Mouse (Mus musculus): ENCODE measurements around the gene Zfp277. TPM values are rescaled to one million over a fixed set of nuclear protein-coding genes. Genes with fewer than 3 reads are reported as not detected.

Gene Zfp277
- polyA plus RNA-seq, 1 experiment from 2014 or later: 28.9 TPM

DNA sequence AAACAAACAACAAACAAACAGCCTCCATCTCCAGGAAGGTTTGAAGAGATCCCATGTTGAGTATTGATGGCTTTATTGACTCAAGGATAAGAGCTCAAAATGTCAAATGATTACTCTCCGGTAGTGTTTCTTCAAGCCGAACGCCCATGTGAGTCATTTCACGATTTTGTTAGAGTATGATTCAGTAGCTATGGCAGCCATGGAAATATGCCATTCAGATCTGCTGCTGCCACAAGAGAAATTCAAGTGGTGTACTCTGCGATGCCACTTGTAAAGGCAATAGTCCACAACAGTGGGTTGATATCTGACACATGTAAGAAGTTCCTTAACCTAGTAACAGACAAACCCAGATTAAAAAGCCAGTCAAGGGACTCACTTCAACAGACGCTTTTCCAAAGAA is 62.0 kb downstream of the Zfp277 start:
- H3K4me2 ChIP-seq (replicated peaks): no peak overlapping the region
- WGBS: 95% methylated on average over 6 of the region's 6 CpGs
- no peak for ATAC-seq
- no peak overlapping the region for H3K9ac ChIP-seq (replicated peaks)
- no peak overlapping the region for H3K27ac ChIP-seq
- no peaks in the 10 kb centered on the region for H3K4me1 ChIP-seq (replicated peaks)
- H3K36me3 ChIP-seq: no peaks in the 10 kb centered on the region
- no peaks in the 10 kb centered on the region for H3K9me3 ChIP-seq
- no peak overlapping the region for H3K4me3 ChIP-seq (replicated peaks)
- H3K27me3 ChIP-seq: no peaks in the 10 kb centered on the region

DNA sequence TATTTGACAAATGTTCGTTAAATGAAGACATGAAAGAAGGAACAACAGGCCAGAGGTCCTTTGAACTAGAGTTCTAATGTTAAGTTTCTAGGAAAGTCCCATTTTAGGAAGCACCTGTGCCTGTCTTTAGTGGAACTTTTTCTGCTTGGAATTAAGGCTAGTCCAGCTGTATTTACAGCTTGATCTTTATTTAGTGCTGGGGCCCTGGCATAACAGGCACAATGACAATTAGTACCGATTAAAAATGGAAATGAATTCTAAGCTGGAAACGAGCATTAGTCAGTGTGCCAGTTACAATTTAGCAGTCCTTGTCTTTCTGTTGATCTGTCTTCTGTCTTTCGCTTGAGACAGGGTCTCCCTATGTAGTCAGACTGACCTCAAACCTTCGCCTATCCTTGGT is 63.2 kb downstream of the Zfp277 start:
- Histone ChIP-seq H3K36me3 (no peaks in the 10 kb centered on the region), H3K4me3 (replicated peaks) (no peak overlapping the region), H3K27me3 (no peaks in the 10 kb centered on the region), H3K4me2 (replicated peaks) (no peak overlapping the region), H3K9me3 (no peaks in the 10 kb centered on the region), H3K4me1 (replicated peaks) (no peaks in the 10 kb centered on the region), H3K9ac (replicated peaks) (no peak overlapping the region), H3K27ac (no peak overlapping the region)
- ATAC-seq: no peak
- WGBS: 85% methylated on average over 5 of the region's 5 CpGs

DNA sequence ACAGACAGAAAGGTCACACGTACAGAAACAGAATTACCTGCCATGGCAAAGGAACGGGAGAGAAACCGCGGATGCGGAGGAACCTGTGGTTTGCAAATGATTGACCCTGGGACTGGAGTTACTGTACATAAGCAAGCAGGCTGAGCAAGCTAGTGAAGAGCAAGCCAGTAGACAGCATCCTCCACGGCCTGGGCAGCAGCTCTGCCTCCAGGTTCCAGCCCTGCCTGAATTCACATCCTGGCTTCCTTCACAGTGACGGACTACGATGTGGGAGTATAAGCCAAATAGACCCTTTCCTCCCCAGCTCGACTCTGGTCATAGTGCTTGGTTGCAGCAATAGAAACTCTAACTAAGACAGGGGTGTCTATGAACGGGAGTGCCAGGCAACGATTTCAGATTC is 63.9 kb downstream of the Zfp277 start:
- Histone ChIP-seq H3K4me2 (replicated peaks) (no peak overlapping the region), H3K27me3 (no peaks in the 10 kb centered on the region), H3K4me3 (replicated peaks) (no peak overlapping the region), H3K4me1 (replicated peaks) (no peaks in the 10 kb centered on the region), H3K9me3 (no peaks in the 10 kb centered on the region), H3K9ac (replicated peaks) (no peak overlapping the region), H3K36me3 (no peaks in the 10 kb centered on the region), H3K27ac (no peak overlapping the region)
- 94% methylated on average over 11 of the region's 11 CpGs for WGBS
- no peak for ATAC-seq

DNA sequence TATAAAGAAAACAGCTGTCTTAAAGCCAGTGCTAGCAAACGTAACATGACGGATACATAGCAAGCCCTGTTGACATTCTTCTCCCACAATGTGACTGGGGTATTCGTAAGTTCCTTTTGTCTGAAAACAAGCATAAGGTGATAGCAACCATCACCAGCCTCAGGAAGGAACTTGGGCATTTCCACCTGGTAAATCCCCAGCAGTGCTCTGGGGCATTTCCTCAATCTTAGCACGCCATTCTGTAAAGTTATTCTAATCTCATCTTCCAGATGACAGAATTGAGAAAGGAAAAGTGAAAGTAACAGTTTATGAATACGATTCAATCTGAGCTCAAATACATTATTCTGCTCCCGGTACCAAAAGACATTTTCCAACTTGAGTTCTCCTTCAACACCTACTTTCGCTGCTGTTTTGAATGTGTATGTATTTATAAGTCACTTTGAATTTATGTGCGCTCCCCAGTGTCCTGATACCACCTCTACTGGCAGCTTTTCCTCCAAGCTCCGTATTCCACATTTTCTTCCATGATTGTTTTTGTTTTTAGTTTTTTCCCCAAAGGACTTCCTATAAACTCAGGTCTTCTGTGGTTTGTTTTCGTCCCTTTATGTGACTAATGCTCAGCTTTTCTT is 64.4 kb downstream of the Zfp277 start:
- H3K9me3 ChIP-seq: no peaks in the 10 kb centered on the region
- no peaks in the 10 kb centered on the region for H3K4me1 ChIP-seq (replicated peaks)
- WGBS: 92% methylated on average over 10 of the region's 10 CpGs
- H3K36me3 ChIP-seq: no peaks in the 10 kb centered on the region
- H3K27ac ChIP-seq: no peak overlapping the region
- H3K27me3 ChIP-seq: no peaks in the 10 kb centered on the region
- H3K4me3 ChIP-seq (replicated peaks): no peak overlapping the region
- H3K9ac ChIP-seq (replicated peaks): no peak overlapping the region
- H3K4me2 ChIP-seq (replicated peaks): no peak overlapping the region
- no peak for ATAC-seq

DNA sequence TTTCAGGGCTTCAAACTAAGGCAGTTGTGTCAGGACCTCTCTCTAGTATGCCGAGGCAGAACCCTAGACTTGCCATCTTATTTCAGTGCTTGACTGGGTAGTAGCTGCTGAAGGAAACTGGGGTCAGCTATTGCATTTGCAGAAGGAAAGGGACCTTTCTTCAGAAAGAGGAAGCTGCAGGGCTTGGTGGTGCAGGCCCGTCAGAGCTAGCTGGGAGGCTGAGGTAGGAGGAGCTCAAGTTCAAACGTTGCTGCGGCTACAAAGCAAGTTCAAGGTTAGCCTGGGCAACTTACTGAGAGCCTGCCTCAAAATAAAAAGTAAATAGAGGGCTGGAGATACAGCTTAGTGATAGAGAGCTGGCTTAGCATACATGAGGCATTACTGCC is 66.2 kb downstream of the Zfp277 start:
- WGBS: 89% methylated on average over 4 of the region's 4 CpGs
- ATAC-seq: no peak
- Histone ChIP-seq H3K9ac (replicated peaks) (no peak overlapping the region), H3K27ac (no peak overlapping the region), H3K9me3 (no peaks in the 10 kb centered on the region), H3K4me2 (replicated peaks) (no peak overlapping the region), H3K36me3 (no peaks in the 10 kb centered on the region), H3K4me1 (replicated peaks) (no peaks in the 10 kb centered on the region), H3K4me3 (replicated peaks) (no peak overlapping the region), H3K27me3 (no peaks in the 10 kb centered on the region)

DNA sequence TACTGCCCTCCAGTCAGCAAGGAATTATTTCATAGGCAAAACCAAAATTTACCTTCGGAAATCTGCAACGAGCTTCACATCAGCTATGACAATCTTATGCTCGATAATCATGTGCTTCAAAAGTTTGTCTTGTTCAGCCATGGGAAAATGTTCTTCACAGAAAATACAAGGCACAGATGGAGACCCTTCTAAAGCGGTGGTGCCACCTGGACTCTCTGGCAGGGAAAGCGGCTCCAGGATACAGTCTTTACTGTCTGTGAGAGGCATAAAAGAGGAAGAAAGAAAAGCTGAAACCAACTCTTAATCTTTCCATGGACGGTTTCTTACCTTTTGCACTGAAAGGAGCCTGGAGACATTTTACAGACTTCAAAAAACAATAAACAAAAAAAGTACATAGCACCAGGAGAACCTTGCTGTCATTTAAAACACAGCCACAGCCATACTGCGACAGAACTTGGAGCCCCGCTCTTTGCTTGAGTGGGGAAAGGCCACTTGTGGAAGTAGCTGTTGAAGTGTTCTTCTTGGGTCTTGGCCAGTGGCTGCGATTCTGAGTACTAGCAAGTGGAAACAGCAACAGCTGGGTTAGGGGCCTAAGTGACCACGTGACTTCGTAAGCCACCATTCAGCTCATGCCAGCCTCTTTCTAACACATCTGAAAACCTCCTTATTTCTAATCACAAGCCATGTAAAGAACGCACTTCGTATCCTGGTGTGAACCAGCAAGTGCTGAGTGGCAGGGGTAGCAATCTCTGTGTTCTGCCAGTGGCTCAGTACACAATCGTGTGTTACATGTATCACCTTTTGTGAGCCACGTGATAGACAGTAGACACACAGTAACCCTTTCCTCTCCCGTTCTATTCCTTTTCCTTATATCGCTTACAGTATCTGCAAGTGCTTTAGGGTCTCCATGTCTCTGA is 66.8 kb downstream of the Zfp277 start:
- H3K9me3 ChIP-seq: no peaks in the 10 kb centered on the region
- no peak overlapping the region for H3K4me3 ChIP-seq (replicated peaks)
- no peaks in the 10 kb centered on the region for H3K4me1 ChIP-seq (replicated peaks)
- no peaks in the 10 kb centered on the region for H3K36me3 ChIP-seq
- no peak for ATAC-seq
- H3K4me2 ChIP-seq (replicated peaks): no peak overlapping the region
- WGBS: 90% methylated on average over 17 of the region's 17 CpGs
- H3K27me3 ChIP-seq: no peaks in the 10 kb centered on the region
- H3K9ac ChIP-seq (replicated peaks): no peak overlapping the region
- H3K27ac ChIP-seq: no peak overlapping the region

DNA sequence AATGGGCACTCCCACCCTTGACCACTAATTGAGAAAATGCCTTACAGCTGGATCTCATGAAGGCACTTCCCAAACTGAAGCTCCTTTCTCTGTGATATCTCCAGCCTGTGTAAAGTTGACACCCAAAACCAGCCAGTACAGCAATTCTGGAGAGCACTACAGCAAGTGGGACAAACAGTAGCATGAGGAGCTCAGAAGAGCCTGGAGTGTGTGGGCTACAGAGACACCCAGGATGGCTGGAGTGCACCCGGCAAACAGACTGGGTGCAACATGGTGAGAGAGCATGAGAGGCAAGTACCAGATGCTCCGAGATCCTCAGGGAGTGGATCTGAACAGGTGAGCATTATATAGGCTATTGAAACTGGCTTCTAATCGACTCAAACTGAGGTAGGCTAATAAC is 93.8 kb downstream of the Zfp277 start:
- no peak overlapping the region for H3K27ac ChIP-seq
- no peak for ATAC-seq

DNA sequence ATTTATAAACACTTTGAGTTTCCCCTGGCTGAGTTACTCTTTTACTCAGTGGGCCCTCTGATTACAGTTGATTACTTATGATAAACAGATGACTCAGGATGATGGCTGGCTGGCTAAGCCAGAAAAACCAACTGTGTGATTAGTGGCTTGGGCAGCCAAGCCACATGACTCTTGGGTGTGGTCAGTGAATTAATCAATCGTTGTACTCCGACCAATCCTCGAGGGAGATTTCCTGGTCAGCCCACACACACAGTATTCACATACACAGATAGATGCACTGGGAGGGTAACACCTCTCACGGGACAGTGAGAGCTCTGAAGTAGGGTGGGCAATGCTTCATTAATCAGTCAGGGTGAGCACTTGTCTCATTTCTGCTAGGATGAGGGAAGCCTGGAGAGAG is 97.5 kb downstream of the Zfp277 start:
- WGBS: 82% methylated on average over 4 of the region's 4 CpGs
- no peak overlapping the region for H3K4me3 ChIP-seq (replicated peaks)
- no peak for ATAC-seq

More for the DNA sequence above, 93.8 kb downstream of the Zfp277 start:
- Histone ChIP-seq H3K27me3 (no peaks in the 10 kb centered on the region), H3K36me3 (no peaks in the 10 kb centered on the region), H3K4me2 (replicated peaks) (no peak overlapping the region), H3K9ac (replicated peaks) (no peak overlapping the region), H3K9me3 (no peaks in the 10 kb centered on the region), H3K4me1 (replicated peaks) (peaks cover 10% of the 10 kb centered on the region; the same call in 1 of the 2 replicates), H3K4me3 (replicated peaks) (no peak overlapping the region)
- 89% methylated on average over 3 of the region's 3 CpGs for WGBS

DNA sequence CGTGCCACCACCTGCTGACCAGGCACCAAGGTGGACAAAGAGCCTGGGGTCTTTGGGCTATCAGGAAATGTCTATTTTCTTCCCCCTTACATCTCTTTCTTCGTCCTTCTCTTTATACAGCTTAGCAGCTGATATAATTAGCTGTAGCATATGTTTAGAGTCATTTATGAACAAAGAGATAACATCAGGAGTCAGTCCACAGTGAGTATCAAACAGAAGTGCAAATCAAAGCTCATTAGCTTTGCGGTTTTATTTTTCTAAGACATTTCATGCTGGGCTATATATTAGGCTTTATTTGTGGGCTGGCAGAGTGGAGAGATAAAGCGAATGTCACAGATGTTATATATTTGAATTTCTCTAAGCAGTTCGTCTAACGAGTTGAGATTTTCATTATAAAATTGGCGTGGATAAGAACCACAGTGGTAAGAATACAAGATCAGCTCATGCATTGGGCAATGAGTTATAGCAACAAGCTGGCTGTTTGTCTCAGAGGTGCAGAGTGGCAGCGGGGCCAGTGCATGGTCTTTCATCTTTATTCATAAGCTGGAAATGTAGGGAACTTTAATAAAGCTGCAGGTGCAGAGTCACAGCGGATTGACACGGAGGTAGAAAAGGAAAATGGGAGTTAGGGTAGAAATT is 98.5 kb downstream of the Zfp277 start:
- no peak overlapping the region for H3K4me2 ChIP-seq (replicated peaks)
- WGBS: 48% methylated on average over 10 of the region's 10 CpGs
- H3K27me3 ChIP-seq: no peaks in the 10 kb centered on the region
- H3K4me3 ChIP-seq (replicated peaks): no peak overlapping the region
- ATAC-seq: peak; percentile 74
- H3K27ac ChIP-seq: 0 out of 2 replicates have a peak overlapping the region, but pooled peaks have one; percentile 41
- no peak overlapping the region for H3K9ac ChIP-seq (replicated peaks)
- H3K9me3 ChIP-seq: no peaks in the 10 kb centered on the region
- H3K4me1 ChIP-seq (replicated peaks): peaks cover 13% of the 10 kb centered on the region; the same call in 1 of the 2 replicates
- no peaks in the 10 kb centered on the region for H3K36me3 ChIP-seq

More for the DNA sequence above, 97.5 kb downstream of the Zfp277 start:
- Histone ChIP-seq H3K9me3 (no peaks in the 10 kb centered on the region), H3K36me3 (no peaks in the 10 kb centered on the region), H3K27ac (no peak overlapping the region), H3K4me1 (replicated peaks) (peaks cover 13% of the 10 kb centered on the region; the same call in 1 of the 2 replicates), H3K9ac (replicated peaks) (no peak overlapping the region), H3K4me2 (replicated peaks) (no peak overlapping the region), H3K27me3 (no peaks in the 10 kb centered on the region)

DNA sequence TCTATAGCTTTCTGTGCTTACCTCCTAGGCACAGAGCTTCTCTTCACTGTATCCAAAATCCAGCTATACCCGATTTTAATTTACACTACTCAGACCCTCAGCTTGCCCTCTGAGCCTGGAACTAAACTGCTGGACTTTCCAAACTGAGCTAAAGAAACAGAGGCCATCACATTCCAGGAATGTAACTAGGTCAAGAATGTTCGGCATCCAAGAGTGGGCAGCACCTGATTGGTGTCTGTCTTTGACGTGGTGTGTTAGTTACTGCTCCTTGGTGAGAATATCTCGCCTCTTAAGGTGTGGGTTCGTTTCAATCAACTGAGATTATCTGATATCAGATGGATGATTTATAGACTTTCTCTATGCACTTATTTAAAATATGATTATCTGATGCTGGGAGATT is 104.3 kb downstream of the Zfp277 start:
- Histone ChIP-seq H3K27me3 (no peaks in the 10 kb centered on the region), H3K4me3 (replicated peaks) (no peak overlapping the region), H3K27ac (no peak overlapping the region), H3K4me1 (replicated peaks) (no peaks in the 10 kb centered on the region), H3K9me3 (no peaks in the 10 kb centered on the region), H3K4me2 (replicated peaks) (no peak overlapping the region), H3K36me3 (no peaks in the 10 kb centered on the region), H3K9ac (replicated peaks) (no peak overlapping the region)
- WGBS: 81% methylated on average over 5 of the region's 5 CpGs
- ATAC-seq: no peak

DNA sequence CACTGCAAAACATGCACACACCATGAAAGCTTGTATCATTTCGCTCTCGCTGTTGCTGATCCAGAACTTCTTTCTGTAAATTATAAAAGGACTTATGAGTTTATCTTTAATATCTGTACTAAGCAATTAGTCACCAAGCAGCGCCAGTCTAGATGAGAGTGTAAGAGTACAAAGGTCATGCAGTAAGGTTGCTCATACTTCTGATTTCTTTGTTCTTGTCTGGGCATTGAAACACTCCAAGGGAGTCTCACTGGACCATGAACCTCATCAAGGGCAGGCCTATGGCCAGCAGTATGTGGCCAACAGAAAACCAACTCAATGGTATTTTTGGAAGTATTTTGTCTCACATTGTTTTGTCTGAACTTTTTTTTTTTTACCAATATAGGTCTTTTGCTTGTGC is 110.4 kb downstream of the Zfp277 start:
- H3K9ac ChIP-seq (replicated peaks): no peak overlapping the region
- ATAC-seq: no peak
- no peak overlapping the region for H3K27ac ChIP-seq
- H3K4me3 ChIP-seq (replicated peaks): no peak overlapping the region
- H3K4me2 ChIP-seq (replicated peaks): no peak overlapping the region
- 0 out of 2 replicates have a peak, but pooled peaks cover 2% of the 10 kb centered on the region for H3K36me3 ChIP-seq
- no peaks in the 10 kb centered on the region for H3K27me3 ChIP-seq
- H3K9me3 ChIP-seq: no peaks in the 10 kb centered on the region
- 92% methylated on average over 3 of the region's 3 CpGs for WGBS
- H3K4me1 ChIP-seq (replicated peaks): no peaks in the 10 kb centered on the region

DNA sequence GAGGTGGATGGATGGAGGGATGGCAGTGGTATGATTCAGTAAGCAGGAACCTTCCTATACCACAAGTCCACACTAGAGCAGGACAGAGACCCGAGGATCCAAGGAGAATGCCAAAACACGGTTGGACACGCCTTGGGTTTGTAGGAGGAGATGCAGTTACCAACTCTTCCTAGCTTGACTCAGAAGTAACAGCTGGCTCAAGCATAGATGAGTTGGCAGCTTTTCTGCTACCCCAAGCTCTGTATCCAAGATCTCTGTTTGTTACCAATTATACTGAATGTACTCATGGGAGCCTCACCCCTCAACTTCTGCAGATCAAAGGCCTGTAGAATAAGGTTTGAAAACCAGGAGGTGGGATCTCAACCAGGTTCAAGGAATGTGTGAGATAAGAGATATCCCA is 114.2 kb downstream of the Zfp277 start:
- H3K27me3 ChIP-seq: no peaks in the 10 kb centered on the region
- H3K4me1 ChIP-seq (replicated peaks): no peaks in the 10 kb centered on the region
- 0 out of 2 replicates have a peak, but pooled peaks cover 2% of the 10 kb centered on the region for H3K36me3 ChIP-seq
- H3K27ac ChIP-seq: no peak overlapping the region
- H3K9ac ChIP-seq (replicated peaks): no peak overlapping the region
- no peak overlapping the region for H3K4me3 ChIP-seq (replicated peaks)
- no peaks in the 10 kb centered on the region for H3K9me3 ChIP-seq
- 98% methylated on average over 3 of the region's 3 CpGs for whole genome bisulfite sequencing
- no peak for ATAC-seq
- H3K4me2 ChIP-seq (replicated peaks): no peak overlapping the region

Data from midbrain, embryonic 13.5 days (tissue).